Mouse (Mus musculus) heart, postnatal 36 days (tissue): ENCODE measurements around the gene Plce1. TPM values are rescaled to one million over a fixed set of nuclear protein-coding genes. Genes with fewer than 3 reads are reported as not detected.
"Not testable (repeated sequence)": the region's sequence is repeated elsewhere in the genome, so short reads cannot be mapped to it uniquely, and the experiment has no call there.

Experiments
- DNase-seq, 2 experiments: peaks; one replicate each; pipeline ENCODE4 v3.0.0; 2021 to 2022
- intact Hi-C: fragments of 180-260 bp; cut with DNase I; formaldehyde crosslinking; loops from one replicate; pipeline ENCODE4 v1.15.1; 2025
- total RNA-seq, 2 experiments: library from RNA; stranded (reverse); gene quantifications; 2 replicates each; pipeline ENCODE4 v1.2.3; 2021

The Plce1 gene
- total RNA-seq, 2 experiments from 2014 or later, result 21.7 to 23.2 TPM

DNA sequence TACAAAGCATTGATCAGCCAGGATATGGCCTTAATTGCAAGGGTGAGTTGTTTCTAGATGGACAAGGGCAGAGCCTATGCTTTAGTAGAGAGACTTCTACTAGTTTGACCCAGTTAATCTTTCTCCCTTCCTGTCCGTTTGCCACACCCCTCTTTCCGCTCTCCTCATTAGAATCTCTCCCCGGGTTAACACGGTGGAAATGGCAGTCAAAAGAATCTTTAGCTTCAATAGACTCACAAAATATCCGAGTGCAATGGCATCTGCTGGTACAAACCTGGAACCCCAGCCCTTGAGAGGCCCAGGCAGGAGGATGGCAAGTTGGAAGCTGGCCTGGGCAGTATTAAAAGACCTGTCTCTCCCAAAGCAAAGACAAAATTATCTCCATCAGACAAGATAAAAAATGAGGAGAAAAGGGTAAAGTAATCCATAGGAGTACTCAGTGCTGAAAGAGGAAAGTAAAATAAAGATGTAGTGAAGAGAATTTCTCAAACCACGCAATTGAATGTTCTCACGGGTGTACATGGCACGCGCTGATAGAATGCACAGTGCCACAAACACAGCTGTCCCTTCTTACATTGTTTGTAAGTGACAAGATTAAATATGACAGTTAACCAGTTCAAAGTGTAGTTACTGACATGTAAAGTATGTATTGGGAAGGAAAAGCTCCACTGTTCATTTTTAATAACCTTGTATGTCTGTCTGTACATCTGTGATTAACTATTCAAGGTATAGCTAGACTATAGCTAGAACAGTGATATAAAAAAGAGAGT lies 145.5 kb downstream of the Plce1 start:
- no peak for DNase-seq
- intact Hi-C loops, result no loop called here

DNA sequence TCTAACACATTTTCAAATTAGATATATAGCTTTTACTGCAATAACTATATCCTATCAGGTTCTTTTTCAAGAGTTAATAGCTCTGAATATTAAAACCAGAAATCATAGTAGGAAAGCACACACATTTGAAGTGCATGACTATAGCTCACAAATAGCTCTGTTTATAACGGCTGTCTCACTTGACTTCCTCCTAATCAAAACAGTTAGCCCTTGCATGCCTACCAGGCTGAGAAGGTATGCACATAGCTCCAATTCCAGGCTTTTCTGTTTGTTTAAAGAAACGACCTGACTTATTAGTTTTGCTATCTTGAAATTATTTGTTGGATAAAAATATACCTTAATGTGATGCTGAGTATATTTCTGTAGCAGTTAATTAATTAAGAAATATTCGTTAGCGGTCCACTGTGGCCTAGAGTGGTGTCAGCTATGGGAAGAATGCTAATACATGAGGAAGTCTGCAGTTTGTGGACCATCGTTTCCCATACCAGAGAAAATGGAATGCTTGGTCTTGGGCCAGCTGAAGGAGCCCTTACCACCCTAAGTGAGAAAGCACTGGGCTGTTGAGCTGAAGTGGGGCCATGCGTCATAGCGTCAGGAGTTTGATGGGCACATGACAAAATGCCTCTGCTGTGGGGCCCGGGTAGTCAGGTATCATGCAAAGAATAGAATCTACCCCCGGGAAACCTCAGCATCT lies 146.3 kb downstream of the Plce1 start:
- intact Hi-C loops, result no loop called here
- no peak for DNase-seq

- no peak for DNase-seq
- intact Hi-C loops, result no loop called here
Measured at GRCm38 (mm10) chr19:38632251-38632650, 151.3 kb downstream of the Plce1 start.

- no peak for DNase-seq
- intact Hi-C loops, result no loop called here
Measured at GRCm38 (mm10) chr19:38633306-38633705, 152.4 kb downstream of the Plce1 start.

GRCm38 (mm10) chr19:38639050-38639449 lies 158.1 kb downstream of the Plce1 start:
- DNase-seq, result no peak
- intact Hi-C loops, result loop anchor here (5.0 kb wide), 1 partner anchor 67 kb away; no protein-coding TSS in a partner anchor

DNA sequence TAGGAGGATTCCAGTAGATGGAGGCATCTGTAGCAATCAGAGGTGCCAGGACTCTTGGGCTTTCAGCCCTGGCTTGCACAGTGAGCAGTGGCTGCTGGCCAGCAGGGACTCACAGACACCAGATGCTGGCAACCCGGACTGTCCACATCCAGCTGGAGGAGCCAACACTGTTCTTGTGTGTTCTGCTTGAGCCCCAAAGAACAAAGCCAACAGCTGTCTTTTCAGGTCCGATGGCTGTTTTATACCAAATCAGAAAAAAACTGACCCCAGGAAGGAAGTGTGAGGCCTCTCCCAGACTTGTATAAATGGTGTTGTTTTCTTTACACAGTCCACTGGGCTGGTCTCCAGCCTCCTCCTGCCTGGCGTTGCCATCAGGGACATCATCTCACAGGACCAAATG lies 158.9 kb downstream of the Plce1 start:
- intact Hi-C loops, result loop anchor here (5.0 kb wide), 1 partner anchor 68 kb away; no protein-coding TSS in a partner anchor
- DNase-seq, result peak; percentile 50 to 55

DNA sequence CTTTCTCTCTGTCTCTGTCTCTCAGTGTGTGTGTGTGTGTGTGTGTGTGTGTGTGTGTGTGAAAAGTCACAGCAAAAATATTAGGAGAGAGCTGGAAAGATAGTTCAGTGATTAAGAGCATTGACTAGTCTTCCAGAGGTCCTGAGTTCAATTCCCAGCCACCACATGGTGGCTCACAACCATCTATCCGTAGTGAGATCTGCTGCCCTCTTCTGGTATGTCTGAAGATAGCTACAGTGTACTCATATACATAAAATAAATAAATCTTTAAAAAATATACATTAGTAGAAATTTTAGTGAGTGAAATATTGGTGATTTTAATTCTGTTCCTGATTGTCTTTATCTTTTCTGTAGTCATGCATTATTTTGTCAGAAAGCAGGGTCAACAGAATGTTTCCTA lies 161.6 kb downstream of the Plce1 start:
- DNase-seq, intact Hi-C loops: not testable (repeated sequence)

DNA sequence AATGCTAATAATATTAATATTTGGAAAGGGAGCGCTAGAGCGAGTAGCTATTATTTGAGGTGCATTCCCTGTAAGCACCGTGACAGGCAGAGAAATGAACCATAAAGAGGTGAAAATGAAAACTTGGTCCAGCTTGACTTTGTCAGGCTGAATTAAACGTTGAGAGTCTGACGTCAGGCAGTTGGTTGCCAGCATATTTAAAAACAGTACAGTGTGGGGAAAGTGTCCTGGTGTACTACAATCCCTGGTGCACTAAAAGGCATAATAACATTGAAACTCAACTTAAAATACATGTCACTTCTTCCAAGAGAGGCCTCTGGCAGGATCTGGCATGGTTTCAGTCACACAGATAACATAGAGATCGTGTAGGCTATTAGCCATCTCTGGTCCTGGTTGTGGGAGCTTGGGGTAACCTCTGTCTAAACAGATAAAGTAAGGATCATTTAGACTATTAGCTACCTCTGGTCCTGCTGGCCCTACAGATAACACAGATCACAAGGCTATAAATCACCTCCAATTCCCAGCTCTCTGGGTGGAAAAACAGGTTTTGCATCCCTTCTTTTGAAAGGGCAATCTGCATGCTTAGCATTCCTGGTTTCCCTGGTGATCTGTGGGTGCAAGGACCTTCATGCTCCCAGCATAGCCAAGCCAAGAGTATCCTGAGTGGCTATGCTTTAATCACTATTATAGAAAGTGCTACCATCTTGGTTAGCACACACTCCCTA lies 164.1 kb downstream of the Plce1 start:
- intact Hi-C loops, result no loop called here
- no peak for DNase-seq

- intact Hi-C loops, result no loop called here
- no peak for DNase-seq
Measured at GRCm38 (mm10) chr19:38657980-38658379, 177.1 kb downstream of the Plce1 start.

GRCm38 (mm10) chr19:38665398-38665797 lies 184.5 kb downstream of the Plce1 start:
- DNase-seq, result no peak
- intact Hi-C loops, result no loop called here

DNA sequence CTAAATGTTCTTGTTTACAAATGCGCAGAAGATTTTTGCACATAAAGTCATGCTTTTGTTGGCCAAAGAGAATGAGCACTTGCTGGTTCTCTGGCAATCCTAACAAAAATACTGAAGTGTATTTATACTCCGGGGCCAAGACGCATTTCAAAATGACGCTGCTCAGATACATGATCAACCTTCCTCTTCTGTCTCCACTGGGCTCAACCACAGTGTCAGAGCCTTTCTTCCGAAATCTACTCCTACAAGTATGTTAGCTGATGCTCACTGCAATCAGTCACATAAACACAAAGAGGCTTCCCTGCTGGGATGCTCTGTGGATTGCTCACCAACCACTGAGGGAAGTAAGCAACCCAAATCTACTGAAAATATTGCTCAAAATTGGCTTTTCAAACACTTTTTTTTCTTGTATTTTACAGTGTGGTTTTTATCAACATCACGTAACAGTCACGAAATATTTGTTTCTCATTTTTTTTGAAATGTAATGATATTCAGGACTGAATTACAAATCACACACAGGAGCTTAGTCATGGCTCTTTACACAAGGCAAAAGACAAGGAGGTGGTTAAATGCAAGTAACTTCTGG lies 191.2 kb downstream of the Plce1 start:
- intact Hi-C loops, result no loop called here

DNA sequence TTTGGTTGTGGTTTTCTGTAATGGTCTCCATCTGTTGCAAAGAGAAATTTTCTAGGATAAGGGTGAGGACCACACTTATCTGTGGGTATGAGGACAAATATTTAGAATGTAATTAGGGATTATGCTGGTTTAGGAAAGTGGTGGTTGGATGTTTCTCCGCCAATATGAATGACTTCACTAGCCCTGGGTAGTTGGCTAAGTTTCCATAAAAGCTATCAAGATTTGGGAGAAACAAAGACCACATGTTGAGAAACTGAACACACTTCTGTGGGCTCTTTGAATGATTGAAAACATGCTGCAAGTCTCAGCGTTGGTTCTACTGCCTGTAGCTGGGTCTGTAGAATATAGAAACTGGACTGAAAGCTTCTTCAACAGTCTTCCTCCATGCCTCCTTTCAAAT lies 193.0 kb downstream of the Plce1 start:
- no peak for DNase-seq

More for the DNA sequence above, 191.2 kb downstream of the Plce1 start:
- DNase-seq, result no peak

DNA sequence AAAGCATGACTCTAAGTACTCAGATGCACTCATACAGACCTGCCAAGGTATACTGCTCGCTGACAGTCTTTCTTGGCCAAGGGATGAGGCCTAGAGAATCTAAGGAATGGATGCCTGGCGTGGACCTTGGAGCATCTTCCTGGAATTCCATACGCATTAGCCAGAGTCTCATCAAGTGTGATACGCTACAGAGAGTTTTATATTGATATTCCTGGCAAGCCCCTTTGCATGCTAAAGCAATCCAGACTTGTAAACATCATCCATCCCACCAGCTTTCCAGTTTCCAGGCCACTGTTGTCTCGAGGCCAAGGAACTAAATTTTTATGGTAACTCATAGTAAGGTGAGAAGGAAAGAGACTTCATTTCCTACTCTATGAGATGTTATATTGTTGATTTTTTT lies 197.7 kb downstream of the Plce1 start:
- intact Hi-C loops, result no loop called here
- no peak for DNase-seq

More for the DNA sequence above, 193.0 kb downstream of the Plce1 start:
- intact Hi-C loops, result no loop called here

GRCm38 (mm10) chr19:38679520-38679919 lies 198.6 kb downstream of the Plce1 start:
- intact Hi-C loops, result no loop called here
- DNase-seq, result no peak

DNA sequence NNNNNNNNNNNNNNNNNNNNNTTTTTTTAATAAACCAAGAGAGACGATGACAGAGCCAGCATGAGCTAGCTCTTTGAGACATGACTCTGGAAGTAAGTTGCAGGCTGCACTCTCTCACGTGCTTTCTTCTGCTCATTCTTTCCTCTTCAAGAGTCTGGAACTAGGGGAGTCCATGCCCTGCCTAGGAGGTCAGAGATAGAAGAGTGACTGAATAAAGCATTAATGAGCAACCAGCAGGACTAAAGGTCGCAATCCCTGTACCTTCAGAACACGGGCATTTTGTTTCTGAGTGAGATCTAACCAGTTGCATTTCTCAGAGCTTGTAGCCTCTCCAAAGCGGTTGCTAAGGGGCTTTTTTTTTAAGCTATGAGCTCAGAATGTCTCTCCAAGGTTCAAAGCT lies 206.4 kb downstream of the Plce1 start:
- no peak for DNase-seq
- intact Hi-C loops, result no loop called here

DNA sequence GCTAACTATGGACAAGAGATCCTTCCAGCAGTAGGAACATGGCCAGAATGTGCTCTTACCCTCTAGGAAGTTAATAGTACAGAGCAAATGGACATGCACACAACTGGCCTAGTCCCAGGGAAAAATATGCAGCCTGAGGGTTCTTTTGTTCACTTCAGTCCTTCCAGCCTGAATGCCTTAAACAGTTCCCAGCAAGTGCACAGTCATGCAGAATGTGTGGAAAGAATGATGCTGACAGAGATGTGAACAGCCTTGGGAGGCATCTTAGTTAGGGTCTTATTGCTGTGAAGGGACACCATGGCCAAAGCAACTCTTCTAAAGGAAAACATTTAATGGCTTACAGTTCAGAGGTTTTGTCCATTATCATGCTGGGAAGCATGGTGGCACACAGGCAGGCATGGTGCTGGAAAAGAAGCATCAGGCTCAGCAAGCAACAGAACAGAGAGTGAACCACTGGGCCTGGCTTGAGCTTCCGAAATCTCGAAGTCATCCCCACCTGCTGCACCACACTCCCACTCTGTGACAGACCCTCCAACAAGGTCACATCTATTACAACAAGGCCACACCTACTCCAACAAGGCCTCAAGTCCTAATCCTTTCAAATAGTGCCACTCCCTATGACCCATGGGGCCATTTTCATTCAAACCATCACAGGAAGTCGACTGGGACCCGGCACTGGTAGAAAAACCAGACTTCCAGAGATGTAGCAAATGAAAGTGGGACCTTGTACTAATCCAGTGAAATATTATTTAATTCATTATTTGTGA lies 208.0 kb downstream of the Plce1 start:
- no peak for DNase-seq
- intact Hi-C loops, result no loop called here

DNA sequence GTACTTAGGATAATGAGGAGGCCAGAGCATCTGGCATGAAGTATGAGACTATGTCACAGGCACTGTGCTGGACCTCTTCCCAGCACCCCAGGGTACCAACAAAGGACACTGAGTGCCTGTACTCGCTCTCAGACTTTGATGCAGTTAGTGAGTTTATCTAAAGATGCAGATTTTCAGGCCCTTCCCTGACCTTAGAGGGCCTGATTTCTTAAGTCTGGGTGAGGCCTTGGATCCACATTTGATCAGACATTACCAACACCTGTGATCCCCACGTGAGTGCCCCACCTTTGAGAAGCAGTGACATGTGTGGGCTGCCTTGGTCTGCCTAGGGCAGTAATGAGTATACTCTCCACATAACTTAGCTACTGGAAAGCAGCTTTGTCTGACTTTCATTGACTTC lies 209.4 kb downstream of the Plce1 start:
- no peak for DNase-seq
- intact Hi-C loops, result no loop called here

DNA sequence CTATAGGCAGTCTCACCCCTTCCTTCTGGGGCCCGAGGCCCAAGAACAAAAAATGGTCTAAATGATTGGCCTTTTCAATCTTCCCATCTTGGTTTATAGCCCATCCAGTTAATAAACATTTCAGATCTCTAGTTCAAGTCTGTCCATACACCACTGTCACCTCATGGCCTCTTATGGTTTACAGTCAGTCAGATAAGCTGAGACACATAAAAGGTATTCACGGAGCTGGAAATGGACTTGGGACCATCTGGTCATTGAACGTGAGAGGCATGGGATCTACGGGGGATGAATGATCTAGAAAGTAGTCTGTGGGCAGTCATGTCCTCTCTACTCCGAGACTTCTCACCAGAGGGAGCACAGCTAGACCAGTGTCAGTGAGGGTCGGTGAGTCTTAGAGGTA lies 210.6 kb downstream of the Plce1 start:
- DNase-seq, result no peak
- intact Hi-C loops, result no loop called here

DNA sequence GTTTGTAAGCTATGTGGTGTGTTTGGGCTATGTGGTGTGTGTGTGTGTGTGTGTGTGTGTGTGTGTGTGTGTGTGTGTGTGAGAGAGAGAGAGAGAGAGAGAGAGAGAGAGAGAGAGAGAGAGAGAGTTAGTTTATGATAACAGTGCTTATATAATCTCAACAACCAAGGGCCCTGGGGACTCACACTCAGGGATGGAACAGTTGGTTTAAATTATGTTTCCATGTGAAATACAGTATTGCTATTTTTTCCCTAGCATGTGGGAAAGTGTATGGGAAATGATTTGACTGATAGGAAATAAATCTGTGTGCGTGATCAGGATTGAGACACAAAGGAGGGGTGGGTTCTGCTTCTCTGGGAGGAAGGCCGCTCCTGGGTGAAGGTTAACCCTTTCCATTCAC lies 212.4 kb downstream of the Plce1 start:
- intact Hi-C loops, result no loop called here
- DNase-seq, result no peak

GRCm38 (mm10) chr19:38693769-38694168 lies 212.9 kb downstream of the Plce1 start:
- intact Hi-C loops, result no loop called here
- DNase-seq, result no peak
